Mouse (Mus musculus) embryonic facial prominence, embryonic 10.5 days (tissue): Measurements from ENCODE around the gene Prpf4. TPM values are rescaled to one million over a fixed set of nuclear protein-coding genes. Genes with fewer than 3 reads are reported as not detected.

Experiments
- DNase-seq: peaks from one replicate; pipeline ENCODE4 v3.0.0-alpha.2; 2017; ENCODE audit warnings: low spot score
- H3K27ac ChIP-seq: fragments of 300-500 bp; sonication (generic); replicated peaks from 2 replicates; pipeline ENCODE4 v1.5.1; 2016; ENCODE audit warnings: mild to moderate bottlenecking
- H3K27me3 ChIP-seq: fragments of 300-500 bp; sonication (generic); replicated peaks from 2 replicates; pipeline ENCODE4 v1.6.1; 2016; ENCODE audit warnings: low read depth, mild to moderate bottlenecking; ENCODE audit not compliant: poor library complexity, severe bottlenecking
- H3K36me3 ChIP-seq: fragments of 300-500 bp; sonication (generic); replicated peaks from 2 replicates; pipeline ENCODE4 v1.6.1; 2016; ENCODE audit warnings: mild to moderate bottlenecking, moderate library complexity
- H3K4me1 ChIP-seq: fragments of 300-500 bp; sonication (generic); 2 replicates; pipeline ENCODE4 v1.6.1; 2016
- H3K4me3 ChIP-seq: fragments of 300-500 bp; sonication (generic); 2 replicates; pipeline ENCODE4 v1.5.1; 2016; ENCODE audit warnings: mild to moderate bottlenecking, moderate library complexity
- H3K9me3 ChIP-seq: fragments of 300-500 bp; sonication (generic); 2 replicates; pipeline ENCODE4 v1.6.1; 2016; ENCODE audit warnings: mild to moderate bottlenecking
- WGBS: fragments of 180-500 bp; shearing (Covaris S2); methylation state at CpG from one replicate; pipeline ENCODE4 v1.1.7; 2016; 5-methylcytosine and 5-hydroxymethylcytosine counted together
- polyA plus RNA-seq: library from polyadenylated mRNA; unstranded; fragments of >200 nt; fragmentation: Nextera tagmentation; extraction: Ambion mirVana; gene quantifications from 2 replicates; pipeline ENCODE4 v1.2.1, GENCODE M21; 2016

The Prpf4 gene
- polyA plus RNA-seq, 1 experiment from 2014 or later, result 37.1 TPM

- H3K9me3 ChIP-seq, result no peaks in the 10 kb centered on the region
- no peaks in the 10 kb centered on the region for H3K4me1 ChIP-seq
- no peak overlapping the region for H3K27ac ChIP-seq
- no peaks in the 10 kb centered on the region for H3K27me3 ChIP-seq
- peaks cover 93% of the 10 kb centered on the region for H3K36me3 ChIP-seq
- 97% methylated on average over 1 of the region's 1 CpGs for WGBS
- H3K4me3 ChIP-seq, result no peak overlapping the region
- no peak for DNase-seq
Observed at GRCm38 (mm10) chr4:62395806-62396205, 12.8 kb upstream of the Prpf4 start.

- no peak overlapping the region for H3K4me3 ChIP-seq
- WGBS, result 90% methylated on average over 4 of the region's 4 CpGs
- no peak overlapping the region for H3K27ac ChIP-seq
- no peaks in the 10 kb centered on the region for H3K9me3 ChIP-seq
- peaks cover 93% of the 10 kb centered on the region for H3K36me3 ChIP-seq
- no peaks in the 10 kb centered on the region for H3K27me3 ChIP-seq
- no peak for DNase-seq
- no peaks in the 10 kb centered on the region for H3K4me1 ChIP-seq
Observed at GRCm38 (mm10) chr4:62397616-62398365, 10.8 kb upstream of the Prpf4 start.

DNA sequence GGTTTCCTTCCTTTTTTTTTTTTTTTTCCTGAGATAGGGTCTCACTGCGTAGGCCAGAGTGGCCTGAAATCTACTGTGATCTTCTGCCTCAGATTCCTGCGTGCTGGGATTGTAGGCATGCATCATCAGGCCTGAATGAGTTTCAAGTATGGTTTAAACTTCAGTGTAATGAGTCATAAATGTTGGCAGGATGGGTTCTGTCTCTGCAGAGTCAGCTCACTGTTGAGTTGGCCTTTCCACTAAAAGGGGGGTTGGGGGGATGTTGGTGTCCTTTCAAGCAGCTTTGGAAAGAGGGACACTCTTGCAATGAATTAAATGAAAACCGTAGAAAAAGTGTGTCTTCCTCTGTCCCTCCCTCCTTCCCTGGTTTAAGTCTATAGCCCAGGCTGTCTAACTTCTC lies 9.6 kb upstream of the Prpf4 start:
- whole genome bisulfite sequencing, result 96% methylated on average over 3 of the region's 3 CpGs

GRCm38 (mm10) chr4:62406133-62406532 lies 2.5 kb upstream of the Prpf4 start:
- H3K9me3 ChIP-seq, result no peaks in the 10 kb centered on the region
- no peak for DNase-seq
- WGBS, result 86% methylated on average over 4 of the region's 4 CpGs
- H3K4me3 ChIP-seq, result peak overlapping the region; percentile 31; the same call in 1 of the 2 replicates
- peaks cover 32% of the 10 kb centered on the region for H3K4me1 ChIP-seq
- H3K27ac ChIP-seq, result no peak overlapping the region
- no peaks in the 10 kb centered on the region for H3K27me3 ChIP-seq
- H3K36me3 ChIP-seq, result peaks cover 62% of the 10 kb centered on the region

More for the DNA sequence above, 9.6 kb upstream of the Prpf4 start:
- DNase-seq, result no peak
- Histone ChIP-seq H3K36me3 (peaks cover 95% of the 10 kb centered on the region), H3K27ac (no peak overlapping the region), H3K4me3 (no peak overlapping the region), H3K9me3 (no peaks in the 10 kb centered on the region), H3K27me3 (no peaks in the 10 kb centered on the region), H3K4me1 (no peaks in the 10 kb centered on the region)

DNA sequence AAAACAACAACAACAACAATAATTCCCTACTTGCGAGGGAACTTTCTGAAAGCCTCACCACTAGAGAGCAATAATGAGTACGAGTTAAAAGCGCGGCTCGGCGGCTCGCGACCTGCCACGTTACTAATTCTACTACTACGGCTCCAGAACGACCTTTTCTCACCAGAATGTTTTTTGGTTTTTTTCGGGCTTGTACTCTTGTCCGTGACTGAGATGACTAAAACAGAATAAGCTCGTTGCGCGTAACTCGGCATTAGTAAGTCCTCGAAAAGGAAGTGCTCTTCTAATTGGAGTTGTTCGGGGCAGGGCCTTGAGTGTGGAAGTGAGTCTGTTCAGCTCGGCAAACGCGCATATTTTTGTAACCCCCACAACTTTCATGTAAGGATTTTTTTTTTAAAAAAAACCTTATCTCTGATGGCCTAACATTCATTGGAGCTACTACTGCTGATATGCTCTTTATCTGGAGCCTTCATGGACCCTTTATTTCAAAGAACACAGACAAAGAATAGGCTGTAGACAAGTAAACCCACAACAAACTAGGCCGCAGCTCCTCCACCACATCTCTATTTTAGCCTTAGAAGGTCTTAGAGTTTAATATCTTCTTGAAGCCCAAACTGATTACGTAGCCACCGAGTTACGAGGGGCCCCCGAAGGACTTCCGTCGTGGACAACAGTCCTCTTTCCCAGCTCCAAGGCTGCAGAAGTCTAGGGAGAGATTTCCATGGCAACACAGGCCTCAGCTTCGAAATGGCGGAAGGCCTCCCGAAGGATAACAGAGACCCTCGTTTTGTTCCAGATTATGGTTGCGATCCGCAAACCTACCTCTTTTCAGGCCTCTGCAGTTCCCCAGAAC lies 641 bp upstream of the Prpf4 start:
- Histone ChIP-seq H3K4me1 (peaks cover 32% of the 10 kb centered on the region), H3K4me3 (peak overlapping the region; percentile 86), H3K9me3 (no peaks in the 10 kb centered on the region), H3K36me3 (peaks cover 62% of the 10 kb centered on the region), H3K27ac (peak overlapping the region; percentile 89), H3K27me3 (no peaks in the 10 kb centered on the region)
- WGBS, result under 1% methylated on average over 35 of the region's 35 CpGs
- peak; percentile 77 for DNase-seq

DNA sequence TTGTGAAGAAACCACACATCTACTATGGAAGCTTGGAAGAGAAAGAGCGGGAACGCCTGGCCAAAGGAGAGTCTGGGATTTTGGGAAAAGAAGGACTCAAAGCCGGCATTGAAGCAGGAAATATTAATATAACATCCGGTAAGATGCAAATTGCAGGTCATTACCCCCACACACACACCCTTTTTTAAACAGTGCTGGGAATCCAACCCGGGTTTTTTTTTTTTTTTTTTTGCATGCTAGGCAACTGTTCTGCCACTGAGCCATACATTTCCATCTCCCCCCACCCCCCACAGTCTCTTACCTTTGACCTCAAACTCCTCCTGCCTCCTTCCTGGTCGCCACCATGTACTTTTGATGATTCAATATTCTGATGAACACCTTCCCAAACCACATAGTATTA lies 1.0 kb downstream of the Prpf4 start:
- Histone ChIP-seq H3K9me3 (no peaks in the 10 kb centered on the region), H3K27ac (peak overlapping the region; percentile 89), H3K36me3 (peaks cover 62% of the 10 kb centered on the region), H3K27me3 (no peaks in the 10 kb centered on the region), H3K4me1 (peaks cover 30% of the 10 kb centered on the region), H3K4me3 (peak overlapping the region; percentile 86)
- no peak for DNase-seq
- 47% methylated on average over 6 of the region's 6 CpGs for WGBS

- Histone ChIP-seq H3K27me3 (no peaks in the 10 kb centered on the region), H3K27ac (no peak overlapping the region), H3K4me1 (peaks cover 26% of the 10 kb centered on the region), H3K36me3 (peaks cover 62% of the 10 kb centered on the region), H3K9me3 (no peaks in the 10 kb centered on the region), H3K4me3 (peak overlapping the region; percentile 86)
- DNase-seq, result no peak
- WGBS, result 90% methylated on average over 2 of the region's 2 CpGs
Observed at GRCm38 (mm10) chr4:62410325-62410724, 1.7 kb downstream of the Prpf4 start.

DNA sequence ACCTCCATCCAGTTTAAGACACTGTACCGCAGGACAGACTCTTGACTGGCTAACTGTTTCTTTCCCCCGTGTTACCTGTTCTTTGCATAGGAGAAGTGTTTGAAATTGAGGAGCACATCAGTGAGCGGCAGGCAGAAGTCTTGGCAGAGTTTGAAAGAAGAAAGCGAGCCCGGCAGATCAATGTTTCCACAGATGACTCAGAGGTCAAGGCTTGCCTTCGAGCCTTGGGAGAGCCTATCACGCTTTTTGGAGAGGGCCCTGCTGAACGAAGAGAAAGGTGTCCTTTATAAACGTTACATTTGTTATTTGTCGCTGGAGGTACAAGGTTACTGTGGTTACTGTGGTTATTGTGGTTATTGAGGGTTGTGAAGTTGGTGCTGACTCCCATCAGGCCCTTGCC lies 3.0 kb downstream of the Prpf4 start:
- Histone ChIP-seq H3K27ac (no peak overlapping the region), H3K4me3 (no peak overlapping the region), H3K9me3 (no peaks in the 10 kb centered on the region), H3K36me3 (peaks cover 64% of the 10 kb centered on the region), H3K4me1 (peaks cover 15% of the 10 kb centered on the region), H3K27me3 (no peaks in the 10 kb centered on the region)
- DNase-seq, result no peak
- 94% methylated on average over 10 of the region's 10 CpGs for WGBS

- DNase-seq, result no peak
- no peaks in the 10 kb centered on the region for H3K27me3 ChIP-seq
- no peak overlapping the region for H3K4me3 ChIP-seq
- H3K36me3 ChIP-seq, result peaks cover 100% of the 10 kb centered on the region
- H3K4me1 ChIP-seq, result no peaks in the 10 kb centered on the region
- no peaks in the 10 kb centered on the region for H3K9me3 ChIP-seq
- 90% methylated on average over 8 of the region's 8 CpGs for WGBS
- H3K27ac ChIP-seq, result no peak overlapping the region
Observed at GRCm38 (mm10) chr4:62418448-62418847, 9.9 kb downstream of the Prpf4 start.

DNA sequence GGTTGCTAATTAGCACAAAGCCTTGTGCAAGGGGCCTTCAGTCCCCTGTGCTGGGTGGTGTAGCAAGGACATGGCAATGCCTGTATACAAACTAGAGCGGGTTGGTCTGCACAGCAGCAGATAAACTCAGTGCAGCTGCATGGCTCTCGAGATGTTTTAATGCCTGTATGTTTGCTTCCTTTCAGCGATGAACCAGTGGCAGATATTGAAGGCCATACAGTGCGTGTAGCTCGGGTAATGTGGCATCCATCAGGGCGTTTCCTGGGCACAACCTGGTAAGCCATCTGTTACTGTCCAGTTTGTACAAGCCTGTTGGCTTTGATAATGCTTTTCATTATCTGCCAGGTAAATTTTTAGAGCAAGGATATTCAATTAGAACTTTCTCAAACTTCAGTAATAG lies 10.5 kb downstream of the Prpf4 start:
- peaks cover 100% of the 10 kb centered on the region for H3K36me3 ChIP-seq
- no peaks in the 10 kb centered on the region for H3K9me3 ChIP-seq
- no peak overlapping the region for H3K4me3 ChIP-seq
- DNase-seq, result no peak
- no peaks in the 10 kb centered on the region for H3K4me1 ChIP-seq
- H3K27me3 ChIP-seq, result no peaks in the 10 kb centered on the region
- WGBS, result 94% methylated on average over 6 of the region's 6 CpGs
- no peak overlapping the region for H3K27ac ChIP-seq

- Histone ChIP-seq H3K4me3 (no peak overlapping the region), H3K27ac (no peak overlapping the region), H3K9me3 (no peaks in the 10 kb centered on the region), H3K4me1 (no peaks in the 10 kb centered on the region), H3K36me3 (peaks cover 57% of the 10 kb centered on the region), H3K27me3 (no peaks in the 10 kb centered on the region)
- WGBS, result 90% methylated on average over 4 of the region's 4 CpGs
- no peak for DNase-seq
Observed at GRCm38 (mm10) chr4:62425891-62426290, 17.3 kb downstream of the Prpf4 start.

DNA sequence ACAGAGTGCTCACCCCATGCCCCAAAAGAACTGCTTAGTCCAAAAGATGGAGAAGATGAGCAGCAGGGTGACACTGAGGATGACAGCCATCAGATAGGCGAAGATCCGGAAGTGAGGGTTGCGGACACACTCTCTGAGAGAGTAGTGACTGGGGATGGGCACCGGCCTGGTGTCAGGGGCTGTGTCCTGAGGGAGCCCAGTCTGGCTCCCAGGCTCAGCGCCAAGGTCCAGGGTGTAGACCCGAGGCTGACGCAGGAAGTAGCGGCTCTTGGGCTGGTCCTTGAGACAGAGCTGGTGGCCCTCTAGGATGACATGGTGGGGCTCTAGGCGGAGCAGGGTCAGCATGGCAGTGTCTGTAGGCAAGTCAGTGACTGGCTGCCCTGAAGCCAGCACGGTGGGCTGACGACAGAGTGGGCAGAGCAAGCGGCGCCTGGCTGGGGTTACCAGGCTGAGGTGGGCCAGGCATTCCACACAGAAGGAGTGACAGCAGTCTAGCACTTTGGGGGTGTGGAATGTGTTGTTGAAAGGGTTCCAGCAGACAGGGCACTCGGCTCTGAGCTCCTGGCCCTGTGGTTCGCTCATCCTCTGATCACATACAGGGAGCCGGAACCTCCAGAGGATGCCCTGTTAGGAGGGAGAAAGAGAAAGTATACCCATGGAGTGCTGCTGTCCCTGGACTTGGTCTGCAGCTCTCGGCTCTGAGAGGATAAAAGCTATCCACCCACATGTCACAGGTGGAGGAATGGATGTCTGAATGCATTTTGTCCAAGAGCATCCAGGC lies 19.6 kb downstream of the Prpf4 start:
- no peaks in the 10 kb centered on the region for H3K27me3 ChIP-seq
- H3K27ac ChIP-seq, result no peak overlapping the region
- 77% methylated on average over 17 of the region's 17 CpGs for WGBS
- no peak for DNase-seq
- peaks cover 34% of the 10 kb centered on the region for H3K36me3 ChIP-seq
- no peak overlapping the region for H3K4me3 ChIP-seq
- H3K9me3 ChIP-seq, result no peaks in the 10 kb centered on the region
- no peaks in the 10 kb centered on the region for H3K4me1 ChIP-seq
